Mouse (Mus musculus) G1E-ER4 (cell line): ENCODE data around the gene Arhgap18. TPM values are rescaled to one million over a fixed set of nuclear protein-coding genes. Genes with fewer than 3 reads are reported as not detected.

ENCODE experiments used
- GATA1 ChIP-seq: IDR thresholded peaks from one replicate; pipeline ENCODE4 v1.8.0; 2012; ENCODE audit warnings: low read length, inconsistent platforms
- polyA plus RNA-seq: library from polyadenylated mRNA; stranded (reverse); fragments of >175 nt; gene quantifications from 2 replicates; pipeline ENCODE4 v1.2.3, GENCODE M21; 2012

Arhgap18 gene
- 0.04 TPM in 1 of 2 replicates, not detected in the other for polyA plus RNA-seq

GRCm38 (mm10) chr10:26752929-26753567 lies at the start of gene Arhgap18:
TSS of gene Arhgap18 (plus strand) at chr10:26753421.
- no peak for TF ChIP-seq GATA1

- TF ChIP-seq GATA1, result no peak
Measured at GRCm38 (mm10) chr10:26710458-26711011, 42.7 kb upstream of the Arhgap18 start.

GRCm38 (mm10) chr10:26711068-26711467 lies 42.2 kb upstream of the Arhgap18 start:
- TF ChIP-seq GATA1, result no peak

- TF ChIP-seq GATA1, result no peak
Measured at GRCm38 (mm10) chr10:26713986-26714385, 39.2 kb upstream of the Arhgap18 start.

- no peak for TF ChIP-seq GATA1
Measured at GRCm38 (mm10) chr10:26724704-26725103, 28.5 kb upstream of the Arhgap18 start.

- TF ChIP-seq GATA1, result no peak
Measured at GRCm38 (mm10) chr10:26725255-26725654, 28.0 kb upstream of the Arhgap18 start.

GRCm38 (mm10) chr10:26750827-26751226 lies 2.4 kb upstream of the Arhgap18 start:
- TF ChIP-seq GATA1, result no peak

- TF ChIP-seq GATA1, result no peak
Measured at GRCm38 (mm10) chr10:26752064-26752928, 925 bp upstream of the Arhgap18 start.

- no peak for TF ChIP-seq GATA1
Measured at GRCm38 (mm10) chr10:26754006-26754405, 785 bp downstream of the Arhgap18 start.

- TF ChIP-seq GATA1, result no peak
Measured at GRCm38 (mm10) chr10:26757231-26757630, 4.0 kb downstream of the Arhgap18 start.

GRCm38 (mm10) chr10:26759469-26759868 lies 6.2 kb downstream of the Arhgap18 start:
- no peak for TF ChIP-seq GATA1

GRCm38 (mm10) chr10:26761103-26761502 lies 7.9 kb downstream of the Arhgap18 start:
- no peak for TF ChIP-seq GATA1

GRCm38 (mm10) chr10:26761991-26762903 lies 9.0 kb downstream of the Arhgap18 start:
- no peak for TF ChIP-seq GATA1

GRCm38 (mm10) chr10:26767196-26767595 lies 14.0 kb downstream of the Arhgap18 start:
- no peak for TF ChIP-seq GATA1

GRCm38 (mm10) chr10:26768943-26769342 lies 15.7 kb downstream of the Arhgap18 start:
- no peak for TF ChIP-seq GATA1
